Mouse (Mus musculus): ENCODE results near the gene Fcer1g. TPM values are rescaled to one million over a fixed set of nuclear protein-coding genes. Genes with fewer than 3 reads are reported as not detected.

The Fcer1g gene
- 10.8 TPM for polyA plus RNA-seq (2014; fragmentation: Illumina TruSeq; extraction: RNeasy Lipid Tissue Mini Kit (QIAGEN cat#74804); ENCODE audit: low read depth, low replicate concordance)

DNA sequence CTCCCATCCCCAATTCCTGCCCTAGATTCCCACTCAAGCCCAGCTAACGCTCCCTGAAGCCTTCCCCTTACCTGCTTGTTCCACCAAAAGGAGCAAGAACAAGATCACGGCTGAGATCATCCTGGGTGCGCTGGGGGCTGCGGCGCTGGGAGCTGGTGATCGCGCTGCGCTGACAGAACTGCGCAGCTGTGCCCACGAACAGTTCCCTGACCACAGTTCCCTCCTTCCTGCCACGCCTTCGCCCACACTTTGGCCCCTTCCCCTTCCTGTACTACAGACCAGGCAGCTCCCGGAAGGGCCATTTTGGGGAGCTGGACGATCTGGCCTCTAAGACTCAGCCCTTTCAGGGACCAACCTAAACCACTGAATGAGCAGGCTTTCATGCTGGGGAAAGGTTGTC is at the start of gene Fcer1g:
Gene Fcer1g (minus strand): TSS at position 240 of the 400 bp plus-strand sequence.

GRCm38 (mm10) chr1:171280916-171281527 is 46.9 kb upstream of the Fcer1g start, which contains the start of gene Ppox:
TSS of gene Ppox (minus strand) at chr1:171281186.

GRCm38 (mm10) chr1:171269848-171270572 is 35.8 kb upstream of the Fcer1g start, which contains the start of gene B4galt3:
TSS of gene B4galt3 (plus strand) at chr1:171270328.

GRCm38 (mm10) chr1:171250680-171251593 is 16.8 kb upstream of the Fcer1g start, which contains the start of gene Ndufs2:
TSS of gene Ndufs2 (minus strand) at chr1:171251388.

DNA sequence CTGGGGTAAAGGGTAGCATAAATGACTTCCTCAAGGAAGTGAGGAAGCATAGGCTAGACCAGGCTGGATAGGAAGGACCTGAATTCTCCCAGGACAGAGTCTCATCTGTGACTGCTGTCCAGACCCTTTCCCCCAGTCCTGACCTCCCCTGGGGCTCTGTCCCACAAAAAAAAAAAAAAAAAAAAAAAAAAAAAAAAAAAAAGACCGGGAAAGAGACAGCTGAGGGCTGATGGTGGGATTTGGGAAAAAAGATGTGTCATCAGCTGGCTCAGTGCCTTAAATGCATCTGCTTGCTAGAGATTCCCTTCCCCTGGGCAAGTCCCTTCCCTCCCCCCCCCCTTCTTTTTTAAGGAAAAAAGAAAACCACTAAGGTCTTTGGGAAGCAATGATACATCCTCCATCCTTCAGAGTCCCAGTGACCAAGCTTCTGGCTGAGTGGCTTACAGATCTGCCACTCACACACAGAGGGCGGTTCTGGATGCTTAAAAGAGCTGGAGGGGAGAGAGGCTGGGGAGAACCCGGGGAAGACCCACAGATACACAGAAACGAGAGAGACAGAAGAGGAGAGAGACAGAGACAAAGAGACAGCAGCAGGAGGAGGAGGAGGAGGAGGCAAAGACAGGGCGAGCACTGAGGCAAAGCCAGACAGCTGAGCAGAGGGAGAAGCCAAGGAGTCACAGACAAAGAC is 15.9 kb upstream of the Fcer1g start, which contains the start of gene Adamts4:
Gene Adamts4 (plus strand): TSS at position 509 of the 688 bp plus-strand sequence.

GRCm38 (mm10) chr1:171224857-171225256 is 9.3 kb downstream of the Fcer1g start, which contains the start of gene Apoa2:
TSS of gene Apoa2 (plus strand) at chr1:171225054.

DNA sequence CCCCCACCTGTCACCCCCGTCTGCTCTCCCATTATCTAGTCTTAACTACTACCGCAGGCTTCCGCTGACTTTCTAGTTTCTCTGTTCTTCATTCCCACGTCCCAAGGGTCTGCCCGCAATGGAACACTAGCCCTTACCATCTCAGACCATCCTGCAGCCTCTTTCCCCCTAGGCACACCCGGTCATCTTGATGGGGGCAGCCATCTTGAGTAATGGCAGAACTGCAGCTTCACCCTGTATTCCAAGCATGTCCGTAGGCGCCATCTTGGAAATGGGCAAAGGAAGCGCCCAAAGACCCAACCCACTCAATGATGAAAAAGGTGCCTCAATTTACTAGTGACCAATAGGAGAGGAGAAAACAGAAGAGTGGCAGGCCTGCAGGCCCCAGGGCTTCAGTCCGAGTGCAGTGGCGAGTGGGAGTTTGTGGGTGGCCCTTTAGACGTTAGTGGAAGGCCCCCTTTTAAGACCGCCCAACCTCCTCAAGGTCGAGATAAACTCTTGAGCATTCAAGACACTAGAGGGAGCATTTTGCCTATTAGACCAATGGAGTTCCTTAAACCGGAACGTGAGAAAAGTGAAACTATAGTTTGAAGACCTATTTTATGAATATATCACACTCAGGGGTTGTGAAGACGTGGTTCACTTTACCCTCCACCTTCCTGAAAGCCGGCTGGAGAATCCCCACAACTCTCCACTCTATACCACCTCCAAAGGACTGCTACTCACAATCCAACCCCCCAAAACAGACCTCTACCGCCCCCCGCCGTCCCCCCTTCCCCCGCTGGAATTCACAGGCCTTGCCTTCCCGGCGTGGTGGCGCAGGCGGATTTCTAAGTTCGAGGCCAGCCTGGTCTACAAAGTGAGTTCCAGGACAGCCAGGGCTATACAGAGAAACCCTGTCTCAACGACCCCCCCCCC is 11.7 kb downstream of the Fcer1g start, which contains the start of gene Tomm40l:
Gene Tomm40l (minus strand): TSS at position 277 of the 918 bp plus-strand sequence.

GRCm38 (mm10) chr1:171213801-171214496 is 20.2 kb downstream of the Fcer1g start, which contains the start of gene Nr1i3:
TSS of gene Nr1i3 (plus strand) at chr1:171213970.

GRCm38 (mm10) chr1:171195887-171196397 is 38.2 kb downstream of the Fcer1g start, which contains the start of gene Pcp4l1:
TSS of gene Pcp4l1 (minus strand) at chr1:171196268.

Other genes with a start within 250 kb of the Fcer1g start
- 3.2 TPM for gene Fcgr4, start 215.4 kb downstream of the Fcer1g start, polyA plus RNA-seq (2014; fragmentation: Illumina TruSeq; extraction: RNeasy Lipid Tissue Mini Kit (QIAGEN cat#74804); ENCODE audit: low read depth, low replicate concordance)
- 3.4 TPM for gene Fcgr3, start 169.4 kb downstream of the Fcer1g start, polyA plus RNA-seq (2014; fragmentation: Illumina TruSeq; extraction: RNeasy Lipid Tissue Mini Kit (QIAGEN cat#74804); ENCODE audit: low read depth, low replicate concordance)
- gene Cfap126, start 120.4 kb downstream of the Fcer1g start, polyA plus RNA-seq (2014; fragmentation: Illumina TruSeq; extraction: RNeasy Lipid Tissue Mini Kit (QIAGEN cat#74804); ENCODE audit: low read depth, low replicate concordance) = 3.7 TPM
- 129 TPM for gene Sdhc, start 83.8 kb downstream of the Fcer1g start, polyA plus RNA-seq (2014; fragmentation: Illumina TruSeq; extraction: RNeasy Lipid Tissue Mini Kit (QIAGEN cat#74804); ENCODE audit: low read depth, low replicate concordance)
- gene Mpz, start 83.7 kb downstream of the Fcer1g start, polyA plus RNA-seq (2014; fragmentation: Illumina TruSeq; extraction: RNeasy Lipid Tissue Mini Kit (QIAGEN cat#74804); ENCODE audit: low read depth, low replicate concordance) = 0.20 TPM
- gene Pcp4l1, start 38.1 kb downstream of the Fcer1g start, polyA plus RNA-seq (2014; fragmentation: Illumina TruSeq; extraction: RNeasy Lipid Tissue Mini Kit (QIAGEN cat#74804); ENCODE audit: low read depth, low replicate concordance) = 6.5 TPM
- not detected for gene Nr1i3, start 20.4 kb downstream of the Fcer1g start, polyA plus RNA-seq (2014; fragmentation: Illumina TruSeq; extraction: RNeasy Lipid Tissue Mini Kit (QIAGEN cat#74804); ENCODE audit: low read depth, low replicate concordance)
- 7.3 TPM for gene Tomm40l, start 11.9 kb downstream of the Fcer1g start, polyA plus RNA-seq (2014; fragmentation: Illumina TruSeq; extraction: RNeasy Lipid Tissue Mini Kit (QIAGEN cat#74804); ENCODE audit: low read depth, low replicate concordance)
- gene Apoa2, start 9.3 kb downstream of the Fcer1g start, polyA plus RNA-seq (2014; fragmentation: Illumina TruSeq; extraction: RNeasy Lipid Tissue Mini Kit (QIAGEN cat#74804); ENCODE audit: low read depth, low replicate concordance) = 3.9 TPM
- gene Adamts4, start 16.1 kb upstream of the Fcer1g start, polyA plus RNA-seq (2014; fragmentation: Illumina TruSeq; extraction: RNeasy Lipid Tissue Mini Kit (QIAGEN cat#74804); ENCODE audit: low read depth, low replicate concordance) = 1.2 TPM
- 89.0 TPM for gene Ndufs2, start 17.0 kb upstream of the Fcer1g start, polyA plus RNA-seq (2014; fragmentation: Illumina TruSeq; extraction: RNeasy Lipid Tissue Mini Kit (QIAGEN cat#74804); ENCODE audit: low read depth, low replicate concordance)
- 2.3 TPM for gene B4galt3, start 36.0 kb upstream of the Fcer1g start, polyA plus RNA-seq (2014; fragmentation: Illumina TruSeq; extraction: RNeasy Lipid Tissue Mini Kit (QIAGEN cat#74804); ENCODE audit: low read depth, low replicate concordance)
- 6.2 TPM for gene Ppox, start 46.8 kb upstream of the Fcer1g start, polyA plus RNA-seq (2014; fragmentation: Illumina TruSeq; extraction: RNeasy Lipid Tissue Mini Kit (QIAGEN cat#74804); ENCODE audit: low read depth, low replicate concordance)
- gene Usp21, start 53.6 kb upstream of the Fcer1g start, polyA plus RNA-seq (2014; fragmentation: Illumina TruSeq; extraction: RNeasy Lipid Tissue Mini Kit (QIAGEN cat#74804); ENCODE audit: low read depth, low replicate concordance) = 15.0 TPM
- 101 TPM for gene Ufc1, start 60.7 kb upstream of the Fcer1g start, polyA plus RNA-seq (2014; fragmentation: Illumina TruSeq; extraction: RNeasy Lipid Tissue Mini Kit (QIAGEN cat#74804); ENCODE audit: low read depth, low replicate concordance)
- gene Dedd, start 94.8 kb upstream of the Fcer1g start, polyA plus RNA-seq (2014; fragmentation: Illumina TruSeq; extraction: RNeasy Lipid Tissue Mini Kit (QIAGEN cat#74804); ENCODE audit: low read depth, low replicate concordance) = 6.7 TPM
- 43.5 TPM for gene Nit1, start 111.3 kb upstream of the Fcer1g start, polyA plus RNA-seq (2014; fragmentation: Illumina TruSeq; extraction: RNeasy Lipid Tissue Mini Kit (QIAGEN cat#74804); ENCODE audit: low read depth, low replicate concordance)
- gene Pfdn2, start 111.3 kb upstream of the Fcer1g start, polyA plus RNA-seq (2014; fragmentation: Illumina TruSeq; extraction: RNeasy Lipid Tissue Mini Kit (QIAGEN cat#74804); ENCODE audit: low read depth, low replicate concordance) = 39.6 TPM
- gene Klhdc9, start 126.4 kb upstream of the Fcer1g start, polyA plus RNA-seq (2014; fragmentation: Illumina TruSeq; extraction: RNeasy Lipid Tissue Mini Kit (QIAGEN cat#74804); ENCODE audit: low read depth, low replicate concordance) = 0.97 TPM
- gene Nectin4, start 135.7 kb upstream of the Fcer1g start, polyA plus RNA-seq (2014; fragmentation: Illumina TruSeq; extraction: RNeasy Lipid Tissue Mini Kit (QIAGEN cat#74804); ENCODE audit: low read depth, low replicate concordance) = 0.40 TPM
- 1.3 TPM for gene Arhgap30, start 154.6 kb upstream of the Fcer1g start, polyA plus RNA-seq (2014; fragmentation: Illumina TruSeq; extraction: RNeasy Lipid Tissue Mini Kit (QIAGEN cat#74804); ENCODE audit: low read depth, low replicate concordance)
- 0.69 TPM for gene Usf1, start 176.9 kb upstream of the Fcer1g start, polyA plus RNA-seq (2014; fragmentation: Illumina TruSeq; extraction: RNeasy Lipid Tissue Mini Kit (QIAGEN cat#74804); ENCODE audit: low read depth, low replicate concordance)
- 2.9 TPM for gene Tstd1, start 184.5 kb upstream of the Fcer1g start, polyA plus RNA-seq (2014; fragmentation: Illumina TruSeq; extraction: RNeasy Lipid Tissue Mini Kit (QIAGEN cat#74804); ENCODE audit: low read depth, low replicate concordance)
- gene F11r, start 203.2 kb upstream of the Fcer1g start, polyA plus RNA-seq (2014; fragmentation: Illumina TruSeq; extraction: RNeasy Lipid Tissue Mini Kit (QIAGEN cat#74804); ENCODE audit: low read depth, low replicate concordance) = 51.7 TPM